Mouse (Mus musculus) MEL (cell line): ENCODE measurements around the gene Msl2. TPM values are rescaled to one million over a fixed set of nuclear protein-coding genes. Genes with fewer than 3 reads are reported as not detected.

Experiments
- polyA plus RNA-seq, 2 experiments: library from polyadenylated mRNA; stranded (reverse) in 1 of 2; unstranded in 1 of 2; fragments of >175 nt in 1 of 2; fragments of >200 nt in 1 of 2; gene quantifications; 2 replicates each; pipeline versions ENCODE4 v1.2.1 to v1.2.4; 2012; ENCODE audit warnings: low replicate concordance in 2 of 2, low read depth in 1 of 2; ENCODE audit not compliant: insufficient read length in 2 of 2, insufficient read depth in 1 of 2, missing spikeins in 1 of 2
- total RNA-seq: library from RNA; depleted of rRNA; stranded (reverse); fragments of 300-350 nt; gene quantifications from 2 replicates; pipeline ENCODE4 v1.2.3, GENCODE M21; 2012; rRNA removed

The Msl2 gene
- total and polyA plus RNA-seq, 3 experiments = 19.7 to 39.6 (median 29.6) TPM

Other genes with a start within 250 kb of the Msl2 start
- 11.5 and 13.2 TPM in 2 replicates for gene Pccb, start 39.2 kb upstream of the Msl2 start, total RNA-seq
- gene Pccb, start 39.2 kb upstream of the Msl2 start, polyA plus RNA-seq = 10 to 100 TPM in 1 of 2 experiments, not detected in 1; 21.1 TPM
- 1.1 and 2.2 TPM in 2 replicates for gene Ppp2r3a, start 177.7 kb downstream of the Msl2 start, total RNA-seq
- gene Ppp2r3a, start 177.7 kb downstream of the Msl2 start, polyA plus RNA-seq = 1 to 10 TPM in 1 of 2 experiments, not detected in 1; 3.0 TPM